Mouse (Mus musculus) gastrocnemius, adult 18-20 months (tissue): ENCODE measurements at regions not wholly inside any gene's neighbourhood (a gene's known extent, or its start where the extent isn't known, plus 50 kb on each side); places are given as distances from the start of the nearest gene placed in this dataset.

Experiments
- DNase-seq: peaks from one replicate; pipeline ENCODE4 v3.0.0; 2021; ENCODE audit warnings: low spot score

DNA sequence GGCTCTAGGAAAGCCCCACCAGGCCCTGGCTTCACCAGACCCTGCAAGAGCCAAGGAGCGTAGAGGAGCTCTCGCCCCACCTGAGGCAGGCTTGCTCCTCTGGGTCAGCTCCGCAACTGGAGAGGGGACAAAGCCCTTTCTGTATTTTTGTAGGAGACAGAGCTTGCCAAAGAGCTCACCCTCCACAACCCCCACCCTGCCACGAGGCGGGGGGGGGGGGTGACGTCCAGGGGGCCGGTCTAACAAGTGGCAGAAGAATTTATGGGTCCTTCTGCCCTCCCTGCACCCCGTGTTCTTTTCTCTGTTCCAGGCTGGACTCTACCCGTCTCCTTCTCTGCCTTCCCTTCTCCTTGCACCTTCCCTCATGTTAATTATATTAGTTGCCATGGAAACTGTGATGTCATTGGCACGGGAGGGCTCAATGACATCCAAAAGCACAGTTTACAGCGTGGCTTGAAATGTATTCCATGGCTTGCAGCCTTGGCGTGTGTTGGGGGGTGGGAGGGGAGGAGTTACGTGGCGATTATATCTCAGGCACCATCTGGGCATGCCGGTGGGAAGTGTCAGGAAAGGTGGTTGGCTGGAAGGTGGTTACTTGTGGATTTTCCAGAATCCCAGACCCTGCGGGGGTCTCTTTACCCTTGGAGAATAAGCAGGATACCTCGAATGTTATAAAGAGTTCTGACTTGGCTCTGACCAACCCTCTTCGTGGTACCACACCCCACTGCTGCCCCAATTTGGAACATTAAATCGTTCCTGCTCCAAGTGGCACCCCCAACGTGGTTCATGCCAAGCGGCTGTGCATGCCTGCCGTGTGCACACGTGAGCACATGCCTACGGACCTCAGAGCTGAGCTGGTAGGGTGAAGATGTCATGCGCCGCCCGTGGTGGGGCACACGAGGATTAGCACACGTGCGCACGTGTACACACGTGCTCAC, 138.3 kb upstream of the Med13l start:
- DNase-seq, result peak; percentile 63

DNA sequence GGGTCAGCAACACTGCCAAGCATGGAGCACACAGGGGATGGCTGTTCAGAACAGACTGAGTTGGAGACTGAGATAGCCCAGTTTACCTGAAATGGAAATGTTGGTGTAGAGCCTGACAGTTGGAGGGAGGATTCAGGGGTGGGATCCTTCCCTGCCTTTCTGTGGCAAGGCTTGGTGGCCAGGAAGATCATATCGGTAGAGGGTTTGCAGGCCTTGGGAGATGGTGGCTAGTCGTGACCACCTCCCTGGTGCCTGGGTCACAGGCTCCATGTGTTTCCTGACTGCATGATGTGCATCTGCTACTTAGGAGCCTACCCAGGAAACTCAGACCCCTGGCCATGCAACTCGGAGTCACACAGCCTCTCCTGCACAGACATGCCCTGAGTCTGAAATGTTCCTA, 136.3 kb upstream of the Med13l start:
- DNase-seq, result no peak

DNA sequence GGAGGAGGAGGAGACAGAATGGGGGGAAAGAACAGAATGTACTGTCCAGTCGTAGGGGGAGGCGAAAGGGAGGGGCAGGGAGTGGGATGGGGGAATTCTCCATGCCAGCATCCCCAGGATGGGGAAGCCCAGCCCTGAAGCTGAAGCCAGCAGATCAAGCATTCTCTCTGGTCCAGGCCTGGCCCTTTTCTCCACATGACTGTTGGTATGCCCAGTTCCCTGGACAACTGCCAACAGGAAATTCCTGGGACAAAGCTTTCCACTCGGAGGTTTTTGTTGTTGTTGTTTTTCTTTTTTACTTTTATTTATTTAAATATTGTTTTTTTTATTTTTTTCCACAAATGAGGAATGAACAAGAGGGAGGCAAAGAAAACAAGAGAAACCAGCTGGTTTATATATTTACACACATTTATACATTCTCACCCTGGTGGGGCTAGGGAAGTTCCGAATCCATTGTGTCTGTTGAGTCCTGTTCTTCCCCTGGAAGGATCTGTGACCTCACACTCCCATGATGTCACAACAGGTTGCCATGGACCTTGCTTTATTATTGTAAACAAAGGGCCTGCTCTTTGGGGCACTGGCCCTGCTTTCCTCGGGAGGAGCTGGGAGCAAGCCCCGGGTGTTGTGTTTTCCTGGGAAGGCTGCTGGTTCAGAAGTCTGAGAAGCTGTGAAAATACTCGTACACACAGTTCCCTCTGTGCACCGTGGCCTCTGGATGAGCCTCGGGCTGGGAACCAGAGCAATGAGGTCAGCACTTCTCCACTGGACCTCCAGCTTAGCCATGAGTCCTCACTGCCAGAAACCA, 135.5 kb upstream of the Med13l start:
- DNase-seq, result peak; percentile 83

DNA sequence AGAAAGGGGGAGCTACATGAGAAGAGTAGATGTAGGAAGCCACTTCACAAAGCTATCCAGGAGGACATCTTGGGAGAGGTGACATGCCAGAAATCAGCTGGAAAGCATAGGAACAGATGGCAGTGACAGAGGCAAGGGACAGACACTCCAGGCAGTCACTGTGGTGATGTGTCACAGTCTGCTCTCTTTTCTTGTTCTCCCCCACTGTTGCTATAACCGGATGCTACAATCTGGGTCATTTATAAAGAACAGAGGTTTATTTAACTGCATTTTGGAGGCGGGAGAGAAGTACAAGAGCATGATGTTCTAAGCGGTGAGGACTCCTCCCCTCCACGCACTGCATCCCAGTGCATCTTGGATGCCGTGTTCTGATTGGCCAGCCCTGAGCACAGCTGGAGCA, 133.8 kb upstream of the Med13l start:
- no peak for DNase-seq

DNA sequence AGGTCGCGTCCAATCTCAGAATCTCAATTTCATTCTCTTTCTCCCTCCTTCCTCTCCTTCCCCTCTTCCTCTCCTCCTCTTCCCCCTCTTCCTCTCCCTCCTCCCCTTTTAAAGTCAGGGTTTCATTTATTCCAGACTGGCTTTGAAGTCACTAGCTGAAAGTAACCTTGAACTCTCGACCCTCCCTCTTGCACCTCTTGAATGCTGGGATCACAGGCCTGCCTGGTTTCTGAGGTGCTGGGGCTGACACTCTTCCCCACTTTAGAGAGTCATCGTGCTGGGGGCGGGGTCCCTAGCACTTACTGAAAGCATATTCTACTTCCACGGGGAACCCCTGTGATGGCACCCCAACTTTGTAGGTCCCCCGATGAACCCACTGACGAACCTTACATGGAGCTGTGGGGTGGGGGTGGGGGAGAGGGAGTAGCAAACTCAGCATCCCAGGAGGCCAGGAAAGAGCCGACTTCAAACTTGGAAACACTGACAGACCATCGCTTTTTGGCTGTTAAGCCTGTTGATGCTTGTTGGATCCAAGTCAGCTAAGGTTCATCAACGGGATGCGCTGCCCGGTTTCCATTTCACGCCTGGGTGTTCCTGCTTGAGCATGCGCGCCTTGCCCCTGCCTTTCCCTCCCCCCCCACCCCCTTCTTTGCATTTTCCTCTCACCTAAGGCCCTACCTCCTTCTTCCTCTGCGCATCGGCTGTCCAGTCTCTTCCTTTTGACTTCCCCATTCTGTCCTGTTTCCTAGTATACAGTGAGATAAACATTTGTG, 132.0 kb upstream of the Med13l start:
- peak; percentile 51 for DNase-seq

DNA sequence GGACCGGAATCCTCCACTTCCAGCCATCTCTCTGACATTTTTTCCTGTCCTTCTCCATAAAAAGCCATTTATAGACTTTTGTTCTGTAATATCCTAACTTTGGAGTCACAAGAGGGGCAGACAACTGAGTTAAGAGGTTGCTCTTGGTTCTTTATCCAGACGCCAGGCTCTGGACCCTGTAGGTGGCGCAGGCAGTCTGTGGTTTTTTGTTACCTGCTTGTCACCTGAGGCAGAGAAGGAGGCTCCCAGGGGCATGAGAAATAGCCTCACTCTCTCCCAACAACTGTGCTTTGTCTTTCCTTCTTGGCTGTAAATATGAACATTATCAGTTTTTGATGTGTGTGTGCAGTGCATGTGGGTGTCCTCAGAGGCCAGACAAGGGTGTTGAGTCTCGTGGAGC, 126.9 kb upstream of the Med13l start:
- DNase-seq, result no peak

DNA sequence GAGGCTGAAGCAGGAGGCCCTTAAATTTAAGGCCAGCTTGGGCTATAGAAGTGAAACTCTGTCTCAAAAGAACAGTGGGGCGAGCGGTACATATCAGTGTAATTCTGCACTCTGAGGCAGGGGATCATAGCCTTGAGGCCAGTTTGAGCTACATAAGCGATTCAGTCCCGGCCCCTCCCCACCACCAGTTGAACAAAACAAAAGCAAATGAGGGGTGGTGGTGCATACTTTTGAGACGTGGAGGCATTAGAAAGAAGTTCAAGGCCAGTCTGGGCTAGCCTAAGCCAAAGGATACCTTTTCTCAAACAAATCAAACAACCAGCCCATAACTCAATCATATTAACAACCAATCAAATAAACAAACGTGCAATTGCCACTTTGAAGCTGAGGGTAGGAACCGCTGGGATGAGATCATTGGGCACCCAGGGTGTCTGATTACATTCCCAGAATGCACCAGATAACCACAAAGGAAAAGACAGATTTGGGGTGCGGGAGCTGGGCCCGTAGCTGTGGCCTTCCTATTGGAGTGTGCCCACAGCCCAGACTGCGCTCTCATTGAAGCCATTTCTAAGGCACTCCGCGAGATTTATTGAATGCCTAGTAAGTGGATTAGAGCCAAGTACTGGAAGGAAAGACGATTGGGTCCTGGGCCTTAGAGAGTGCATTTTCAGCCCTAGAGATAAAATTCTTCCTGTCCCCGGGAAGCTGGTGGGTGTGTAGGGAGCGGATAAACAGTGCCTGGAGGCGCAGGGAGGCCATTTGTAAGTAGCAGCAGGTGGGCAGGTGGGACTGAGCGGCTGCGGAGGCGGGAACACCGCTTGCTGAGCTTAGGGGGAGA, 125.5 kb upstream of the Med13l start:
- DNase-seq, result no peak

DNA sequence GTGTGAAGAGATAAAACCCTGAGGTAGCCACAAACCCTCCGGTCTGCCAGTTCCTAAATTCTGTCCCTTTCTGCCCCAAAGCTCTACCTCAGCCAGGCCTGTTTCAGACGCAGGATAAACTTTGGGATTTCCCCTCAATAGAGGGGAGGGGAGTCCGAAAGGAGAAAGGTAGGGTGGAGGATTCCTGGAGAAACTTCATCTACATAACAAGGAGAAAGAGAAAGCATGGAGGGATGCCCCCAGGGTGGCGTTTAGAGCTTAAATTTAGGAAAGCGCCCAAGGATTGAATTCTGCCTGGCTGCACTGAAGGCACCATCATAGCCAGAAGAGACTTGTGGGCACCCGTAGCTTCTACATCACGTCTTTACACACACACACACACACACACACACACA, 124.9 kb upstream of the Med13l start:
- no peak for DNase-seq

DNA sequence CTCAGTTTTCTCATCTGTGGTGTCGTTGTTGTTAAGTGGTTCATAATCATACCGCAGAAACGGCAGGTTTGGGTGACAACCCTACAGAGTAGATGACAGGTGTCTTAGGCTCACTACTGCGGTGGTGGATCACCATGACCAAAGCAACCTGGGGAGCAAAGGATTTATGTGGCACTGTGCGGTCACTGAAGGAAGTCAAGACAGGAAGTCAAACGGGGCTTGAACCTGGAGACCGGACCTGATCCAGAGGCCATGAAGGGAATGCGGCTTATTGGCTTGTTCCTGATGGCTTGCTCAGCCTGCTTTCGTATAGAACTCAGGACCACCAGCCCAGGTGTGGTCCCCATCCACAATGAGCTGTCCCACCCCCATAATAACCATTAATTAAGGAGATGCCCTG, 124.4 kb upstream of the Med13l start:
- DNase-seq, result no peak

DNA sequence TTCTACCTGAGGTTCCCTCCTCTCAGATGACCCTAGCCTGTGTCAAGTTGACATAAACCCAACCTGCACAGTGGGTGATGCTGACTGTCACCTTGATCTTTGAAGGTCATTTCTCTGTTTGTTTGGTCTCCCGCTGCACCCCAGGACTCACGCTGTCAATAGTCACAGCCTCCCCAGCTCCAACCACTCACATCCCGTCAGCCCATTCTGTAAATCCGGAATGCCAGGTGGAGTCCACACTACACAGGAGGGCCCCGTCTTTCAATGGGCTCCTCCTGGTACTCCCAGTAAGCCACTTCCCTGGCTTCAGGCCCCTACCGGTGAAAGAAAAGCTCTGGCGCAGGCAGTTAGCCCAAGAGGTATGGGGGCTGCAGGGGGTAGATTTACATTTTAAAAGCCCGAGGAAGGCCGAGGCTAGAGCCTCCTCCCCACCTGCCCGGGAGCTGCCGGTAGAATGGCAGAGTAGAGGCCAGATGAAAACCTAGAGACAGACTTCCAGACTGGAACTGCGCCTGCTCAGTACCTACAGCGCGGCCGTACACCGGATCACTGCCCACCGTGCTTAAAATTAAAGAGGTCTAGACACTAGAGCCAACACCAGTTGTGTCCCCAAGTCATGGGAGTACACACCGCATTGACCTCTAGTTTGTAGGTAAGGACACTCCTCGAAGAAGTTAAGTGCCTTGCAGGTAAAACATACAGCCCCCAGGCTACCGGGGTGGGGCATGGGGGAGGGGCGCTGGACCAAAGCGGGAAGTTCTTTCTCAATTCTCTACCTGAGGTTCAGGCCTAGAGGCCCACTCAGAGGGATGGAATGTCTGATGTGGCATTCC, 123.8 kb upstream of the Med13l start:
- DNase-seq, result no peak

DNA sequence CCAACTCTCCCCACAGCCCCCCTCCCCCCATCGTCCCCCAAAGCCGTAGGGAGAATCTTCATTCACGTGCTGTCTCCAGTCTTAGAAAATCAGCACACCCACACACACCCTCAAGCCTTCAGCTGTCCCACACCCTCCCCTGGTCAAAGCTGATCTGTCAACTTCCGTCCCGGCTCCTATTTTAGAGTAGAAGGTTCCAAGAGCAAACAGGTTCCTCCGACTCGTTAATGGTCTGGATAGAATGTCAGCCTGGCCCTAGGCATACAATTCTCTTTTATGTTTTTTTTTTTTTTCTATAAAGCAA, 123.2 kb upstream of the Med13l start:
- no peak for DNase-seq

DNA sequence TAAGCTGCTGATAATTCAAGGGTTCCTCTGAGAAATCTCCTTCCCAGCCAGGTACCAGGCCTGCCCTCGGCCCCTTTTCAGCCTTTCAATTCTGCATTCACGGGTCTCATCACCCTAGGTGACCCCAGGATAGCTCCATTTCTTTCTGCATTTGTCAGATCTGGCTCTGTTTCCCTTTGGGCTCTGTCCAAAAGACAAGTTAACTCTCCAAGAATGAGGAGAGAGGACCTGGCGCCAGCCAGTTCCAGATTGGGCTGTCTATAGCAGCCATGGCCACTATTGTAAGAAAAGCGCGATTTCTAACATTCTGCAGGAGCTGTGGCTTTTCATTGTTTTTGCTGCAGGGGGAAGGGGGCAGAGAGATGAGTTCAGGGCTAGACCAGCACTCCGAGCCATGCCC, 122.5 kb upstream of the Med13l start:
- peak; percentile 58 for DNase-seq

DNA sequence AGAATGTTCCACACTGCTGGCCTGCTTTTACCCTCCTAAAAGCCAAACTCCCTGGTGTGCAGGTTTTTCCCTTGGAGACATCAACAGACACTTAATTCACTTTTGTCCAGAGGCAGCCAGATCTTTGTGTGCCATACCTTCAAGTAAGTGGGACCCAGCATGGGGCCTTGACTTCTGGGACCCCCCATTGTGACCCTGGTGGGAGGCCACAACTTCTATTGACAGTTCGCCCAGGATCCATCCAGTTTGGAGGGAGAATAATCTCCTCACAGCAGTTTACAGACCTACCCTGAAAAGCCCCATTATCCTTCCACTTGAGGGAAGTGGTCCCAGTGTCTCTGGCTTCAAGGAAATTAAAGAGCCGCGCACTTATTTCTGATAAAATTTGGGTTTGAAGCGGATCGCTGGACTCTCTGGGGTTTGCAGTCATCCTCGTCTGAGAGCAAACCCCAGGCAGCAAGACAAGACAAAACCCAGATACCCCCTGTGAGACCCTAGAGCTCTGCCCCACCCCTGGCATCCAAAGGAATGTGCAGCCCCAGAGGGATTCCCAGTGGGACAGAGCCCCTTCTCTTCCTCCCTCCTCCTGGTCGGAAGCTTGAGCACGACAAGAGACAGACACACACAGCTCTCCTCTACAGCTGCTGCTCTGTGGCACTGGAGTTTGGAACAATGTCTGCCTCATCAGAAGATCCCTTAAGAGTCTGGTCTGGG, 115.8 kb upstream of the Med13l start:
- no peak for DNase-seq

DNA sequence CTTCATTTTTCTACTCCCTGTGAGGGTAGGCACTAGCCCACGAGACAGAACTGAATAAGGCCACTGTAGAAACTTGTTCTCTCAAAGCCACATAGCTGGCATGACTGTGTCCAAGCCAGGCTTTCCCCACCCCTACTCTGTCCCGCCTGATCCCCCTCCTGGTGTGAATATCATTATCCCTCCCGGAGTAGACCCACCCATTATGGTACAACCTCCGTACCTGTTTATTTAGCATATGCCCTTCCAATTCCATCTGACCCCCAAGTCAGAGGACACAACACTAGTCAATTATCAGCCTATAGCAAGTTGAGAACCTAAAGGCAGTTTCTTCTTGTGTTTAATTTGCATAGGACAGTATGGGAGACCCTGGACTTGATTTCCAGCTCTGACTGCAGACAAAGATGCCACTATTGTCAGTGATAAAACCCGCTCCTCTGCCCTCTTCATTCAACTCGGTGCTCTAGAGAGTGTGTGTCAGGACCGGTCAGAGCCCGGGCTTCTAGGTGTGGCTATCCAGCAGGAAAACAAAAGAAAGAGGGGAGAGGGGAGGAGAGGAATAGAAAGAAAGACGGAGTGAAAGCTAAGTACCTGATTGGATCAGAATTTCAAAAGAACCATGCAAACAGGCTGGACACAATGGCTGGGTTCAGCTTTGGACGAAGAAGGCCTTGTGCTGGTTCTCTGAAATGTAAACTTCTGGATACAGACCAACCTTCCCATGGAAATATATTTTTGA, 115.1 kb upstream of the Med13l start:
- no peak for DNase-seq

DNA sequence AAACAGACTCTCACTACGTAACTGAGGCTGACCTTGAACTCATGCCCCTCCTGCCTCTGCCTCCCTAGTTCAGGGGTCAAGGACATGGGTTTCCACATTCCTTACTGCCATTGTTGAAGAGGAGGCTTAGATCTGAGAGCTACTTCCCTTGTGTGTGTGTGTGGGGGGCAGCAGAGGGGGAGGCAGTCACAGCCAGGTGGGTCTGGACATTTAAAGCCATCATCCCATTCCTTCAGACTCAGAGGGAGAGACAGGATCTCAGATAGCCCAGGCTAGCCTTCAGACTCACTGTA, 114.5 kb upstream of the Med13l start:
- no peak for DNase-seq

DNA sequence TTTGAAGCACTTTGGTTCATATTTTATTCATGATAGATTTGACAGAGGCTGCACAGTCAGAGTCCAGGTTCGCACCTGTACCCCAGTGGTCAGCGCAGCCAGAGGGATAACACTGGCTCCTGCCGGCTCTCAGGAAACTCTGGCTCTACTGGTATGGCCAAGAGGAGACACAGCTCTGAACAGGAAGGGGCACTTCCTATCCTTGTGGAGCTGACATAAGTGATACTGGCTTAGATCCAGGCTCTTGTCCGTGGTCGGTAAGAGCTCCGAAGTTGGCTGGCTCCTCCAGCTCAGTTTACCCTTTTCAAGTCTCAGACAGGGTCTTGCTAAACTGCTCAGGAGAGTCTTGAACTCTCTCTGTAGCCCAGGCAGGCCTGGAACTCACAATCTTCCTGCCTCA, 113.6 kb upstream of the Med13l start:
- DNase-seq, result no peak

DNA sequence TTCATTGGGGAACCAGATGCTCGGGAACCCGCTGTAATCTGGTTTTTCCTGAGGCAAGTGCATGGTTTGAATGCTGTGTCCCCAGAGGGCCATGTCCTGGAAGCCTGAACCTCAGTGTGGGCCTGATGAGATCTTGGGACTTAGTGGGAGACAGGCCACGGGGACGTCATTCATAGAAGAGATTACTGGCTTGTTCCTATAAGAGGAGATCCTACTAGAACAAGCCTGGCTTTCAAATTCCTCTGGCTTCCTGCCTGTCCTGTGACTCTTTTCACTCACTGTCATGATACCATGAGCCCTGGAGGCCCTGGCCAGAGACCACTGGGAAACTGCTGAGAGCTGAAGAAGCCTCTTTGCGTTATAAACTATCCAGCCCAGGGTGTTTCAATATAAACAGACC, 113.1 kb upstream of the Med13l start:
- peak; percentile 49 for DNase-seq

DNA sequence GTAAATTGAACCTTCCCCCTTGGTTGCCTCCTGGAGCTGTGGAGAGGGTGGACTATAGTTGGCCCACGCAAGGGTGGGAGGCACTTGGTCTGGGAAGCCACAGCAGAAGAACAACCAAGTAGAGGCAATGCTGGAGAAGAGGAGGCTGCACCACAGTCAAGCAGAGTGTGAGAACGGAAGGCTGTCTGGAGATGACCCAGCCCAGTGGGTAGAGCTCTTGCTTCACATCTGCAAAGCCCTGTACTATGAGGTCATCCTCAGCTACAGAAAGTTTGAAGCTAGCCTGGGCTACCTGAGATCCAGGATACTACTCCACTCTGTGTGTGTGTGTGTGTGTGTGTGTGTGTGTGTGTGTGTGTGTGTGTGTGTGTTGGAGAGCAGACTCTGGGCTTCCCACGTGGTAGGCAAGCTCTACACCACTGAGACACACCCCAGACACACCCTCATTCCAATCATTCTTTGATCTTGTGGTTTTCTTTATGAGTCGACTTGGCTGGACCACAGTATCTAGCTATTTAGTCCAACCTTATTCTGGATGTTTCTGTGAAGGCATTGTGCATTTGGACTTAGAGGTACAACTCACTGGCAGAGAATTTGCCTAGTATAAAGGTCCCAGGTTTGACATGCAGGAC, 111.5 kb upstream of the Med13l start:
- DNase-seq, result no peak

DNA sequence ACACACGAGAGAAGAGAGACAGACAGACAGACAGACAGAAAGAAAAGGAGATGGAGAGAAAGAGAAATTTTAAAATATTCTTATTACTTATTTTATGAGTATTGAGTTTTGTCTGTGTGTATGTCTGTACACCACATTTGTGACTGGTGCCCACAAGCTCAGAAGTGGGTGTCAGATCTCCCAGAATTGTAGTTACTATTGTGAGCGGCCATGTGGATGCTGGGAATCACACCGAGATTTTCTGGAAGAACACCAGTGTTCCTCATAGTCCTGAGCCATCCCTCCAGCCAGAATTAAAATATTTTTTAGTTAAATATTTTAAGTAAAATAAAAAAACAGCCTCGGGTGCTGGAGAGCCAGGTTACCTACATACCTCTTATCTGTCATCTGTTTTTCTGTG, 110.6 kb upstream of the Med13l start:
- no peak for DNase-seq
